Mouse (Mus musculus) T-cell, adult 2 months (primary cell): ENCODE data around the gene Stub1.
"Not testable (repeated sequence)": the region's sequence is repeated elsewhere in the genome, so short reads cannot be mapped to it uniquely, and the experiment has no call there.

ENCODE experiments used
- DNase-seq: peaks from one replicate; pipeline ENCODE4 v3.0.0; 2022; ENCODE audit warnings: low spot score

The Stub1 gene

DNA sequence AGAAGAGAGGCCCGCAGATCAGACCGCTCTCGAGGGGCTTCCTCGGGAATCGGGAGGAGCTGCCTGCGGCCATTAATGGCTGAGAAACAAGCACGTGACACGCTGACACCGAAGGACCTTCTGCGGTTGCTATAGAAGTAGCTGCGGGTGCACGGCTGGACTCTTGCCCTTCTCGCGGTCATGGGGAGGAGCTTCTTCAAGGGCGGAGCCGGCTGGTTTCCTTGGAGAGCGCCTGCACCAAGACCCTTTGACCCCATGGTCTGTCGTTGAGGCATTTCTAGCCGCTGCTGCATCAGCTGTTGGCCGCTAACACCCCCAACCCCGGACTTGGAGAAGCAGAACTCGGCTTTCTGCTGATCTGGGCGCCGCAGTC lies at the start of gene Stub1:
Stub1 (minus strand) TSS at position 114 of the 373 bp plus-strand sequence.
- DNase-seq = no peak

DNA sequence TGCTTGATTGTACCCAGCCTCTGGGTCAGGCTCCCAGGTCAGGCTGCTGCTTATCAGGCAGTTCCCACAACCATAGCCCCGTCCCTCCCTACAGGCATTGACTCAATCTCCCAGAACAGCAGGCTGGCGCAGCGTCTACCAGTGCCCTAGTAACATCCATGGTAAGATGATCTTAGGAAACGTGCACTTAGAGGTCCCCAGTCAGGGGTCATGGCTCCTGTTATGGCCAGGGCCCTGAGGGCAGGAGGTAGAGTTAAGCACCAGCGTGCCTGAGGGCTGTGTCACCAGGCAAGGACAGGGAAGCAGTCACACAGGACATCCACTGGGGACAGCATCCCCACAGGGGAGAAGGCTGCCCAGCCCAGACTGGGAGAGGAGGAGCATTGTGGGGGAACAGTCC lies 49.1 kb upstream of the Stub1 start:
- DNase-seq = no peak

DNA sequence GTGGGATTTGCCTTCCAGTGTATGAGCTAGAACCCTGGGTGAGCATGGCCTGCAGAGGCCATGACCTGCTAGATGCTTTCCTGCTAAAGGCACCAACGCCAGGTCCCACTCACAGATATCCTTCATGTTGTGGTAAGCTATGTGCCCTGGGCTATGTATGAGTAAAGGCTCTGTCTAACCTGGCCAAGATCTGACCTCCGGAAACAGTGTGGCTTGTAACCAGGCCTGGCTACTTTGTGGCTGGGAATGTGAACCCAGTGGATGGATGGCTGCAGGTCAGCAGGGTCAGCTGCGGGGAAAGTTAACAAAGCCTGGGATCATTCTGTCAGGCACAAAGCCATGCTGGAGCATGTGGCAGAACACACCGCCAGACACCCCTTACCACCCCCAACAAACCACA lies 48.5 kb upstream of the Stub1 start:
- no peak for DNase-seq

DNA sequence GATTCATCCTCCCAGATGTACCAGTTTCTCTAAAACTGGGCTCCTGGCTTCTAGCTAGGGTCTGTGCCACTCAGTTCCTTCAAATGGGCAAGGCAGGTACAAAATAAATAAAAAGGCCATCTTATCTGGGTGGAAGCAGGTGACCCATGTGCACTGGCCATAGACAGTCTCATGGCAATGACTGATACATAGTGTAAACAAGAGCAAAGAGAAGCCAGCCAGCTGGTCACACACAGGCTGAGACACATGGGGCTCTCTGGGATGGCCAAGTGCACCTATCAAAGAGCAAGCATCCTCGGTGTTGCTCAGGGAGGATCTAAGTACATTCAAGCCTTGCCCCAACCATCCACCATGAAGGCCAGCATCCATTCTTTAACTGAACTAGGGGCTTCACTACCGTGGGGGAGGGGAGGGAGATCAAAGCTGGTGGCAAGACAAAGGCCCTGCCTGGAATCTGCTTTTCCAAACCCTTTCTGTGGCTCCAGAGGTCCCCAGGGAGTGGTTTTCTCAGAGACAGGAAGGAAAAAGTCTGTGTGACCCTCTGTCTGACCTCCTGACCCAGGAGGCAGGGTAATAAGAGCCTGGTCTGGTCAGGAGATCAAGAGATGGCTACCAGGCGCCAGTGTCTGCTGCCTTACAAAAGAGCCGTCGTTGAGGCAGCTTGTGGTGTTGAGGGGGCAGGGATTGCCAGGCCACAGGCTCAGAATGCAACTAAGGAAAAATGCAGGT lies 47.9 kb upstream of the Stub1 start:
- DNase-seq = no peak

DNA sequence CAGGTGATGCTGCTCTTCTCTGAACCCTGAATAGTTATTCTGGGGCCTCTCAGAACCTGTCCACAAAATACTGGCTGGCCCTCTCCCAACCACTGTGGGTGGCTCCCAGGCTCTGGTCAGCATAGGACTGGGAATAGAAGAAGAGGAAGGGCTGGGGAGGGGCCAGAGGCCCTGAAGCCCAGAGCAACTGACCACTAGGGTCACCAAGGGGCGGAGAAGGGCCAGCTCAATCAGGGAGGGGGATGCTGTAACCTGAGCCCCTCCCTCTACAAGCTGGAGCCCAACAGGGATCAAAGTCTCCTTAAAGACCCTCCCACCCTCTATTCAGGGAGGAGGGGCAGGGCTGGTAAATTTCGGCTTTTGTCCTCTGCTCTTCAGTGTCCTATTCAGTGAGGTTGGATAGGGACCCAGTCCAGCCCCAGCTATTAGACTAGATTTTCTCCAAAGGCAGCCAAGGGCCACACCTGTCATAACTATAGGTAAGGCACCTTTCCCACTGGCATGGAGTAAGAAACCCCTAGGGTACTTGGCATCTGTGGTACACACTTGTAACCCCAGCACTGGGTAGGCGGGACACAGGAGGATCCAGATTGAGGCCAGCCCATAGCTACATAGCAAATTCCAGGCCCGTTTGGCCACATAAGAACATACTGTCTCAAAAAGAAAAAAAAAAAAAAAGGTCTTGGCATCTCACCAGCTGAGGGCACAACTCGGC lies 47.1 kb upstream of the Stub1 start, which contains the start of gene Wfikkn1:
Wfikkn1 (minus strand) TSS at position 663 of the 715 bp plus-strand sequence.
- DNase-seq = no peak

DNA sequence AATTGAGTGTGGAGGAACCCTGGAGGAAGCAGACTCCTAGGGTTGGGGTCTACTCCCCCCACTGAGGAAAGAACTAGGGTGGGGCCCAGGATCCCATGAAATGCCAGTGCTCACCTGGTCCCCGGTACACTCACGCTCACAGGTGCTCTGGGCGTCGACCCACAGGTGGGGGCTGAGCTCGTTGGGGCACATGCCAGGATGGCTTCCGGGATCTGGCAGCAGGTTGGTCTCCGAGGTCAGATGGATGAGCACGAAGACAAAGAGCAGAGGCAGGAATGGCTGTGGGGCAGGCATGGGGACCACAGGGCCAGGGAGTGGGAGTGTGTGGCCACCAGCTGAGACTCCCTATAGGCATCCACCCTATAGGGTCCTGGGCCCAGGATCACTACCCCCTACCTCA lies 46.5 kb upstream of the Stub1 start:
- DNase-seq = no peak

DNA sequence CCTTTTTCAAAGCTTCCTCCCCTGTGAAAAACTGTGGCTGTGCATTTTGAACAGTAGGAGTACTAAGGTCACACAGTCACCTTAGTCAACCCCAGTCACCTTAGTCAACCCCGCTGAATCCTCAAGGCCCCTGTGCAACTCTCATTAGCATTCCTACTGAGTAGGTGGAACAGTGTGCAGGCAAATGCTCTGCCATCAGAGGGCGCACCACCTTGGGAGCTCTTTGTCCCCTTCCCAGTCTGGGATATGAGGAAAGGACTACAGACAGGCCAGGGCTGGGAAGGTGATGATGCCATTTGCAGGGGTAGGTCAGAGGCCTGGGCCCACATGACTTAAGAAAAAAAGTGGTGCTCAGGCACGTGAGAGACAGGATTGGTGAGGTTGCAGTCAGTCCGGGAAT lies 46.1 kb upstream of the Stub1 start:
- no peak for DNase-seq

DNA sequence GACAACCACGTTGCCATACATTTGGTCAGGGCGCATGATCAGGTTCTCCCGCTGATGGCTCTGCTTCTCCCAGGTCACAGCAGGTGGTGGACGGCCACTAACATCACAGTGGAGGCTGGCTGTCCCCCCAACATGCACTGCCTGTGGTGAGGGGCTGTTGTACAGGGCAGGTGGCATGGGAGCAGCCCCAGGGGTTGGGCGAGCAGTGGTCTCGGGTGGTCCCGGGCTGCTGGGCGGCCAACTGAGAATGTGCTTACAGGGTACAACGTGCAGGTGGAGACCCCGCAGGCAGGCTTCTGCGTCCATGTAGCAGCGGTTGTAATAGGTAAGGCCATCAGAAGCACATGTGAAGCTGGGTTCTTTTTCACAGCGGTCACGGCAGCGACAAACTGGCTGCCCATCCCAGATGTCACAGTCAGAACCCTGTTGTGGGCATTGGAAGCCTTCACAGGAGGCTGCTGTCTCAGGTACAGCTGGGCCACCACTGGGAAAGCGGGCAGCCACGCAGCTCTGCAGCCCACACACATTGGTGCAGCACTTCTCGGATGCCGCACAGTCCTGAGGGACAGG lies 45.5 kb upstream of the Stub1 start:
- DNase-seq = no peak

DNA sequence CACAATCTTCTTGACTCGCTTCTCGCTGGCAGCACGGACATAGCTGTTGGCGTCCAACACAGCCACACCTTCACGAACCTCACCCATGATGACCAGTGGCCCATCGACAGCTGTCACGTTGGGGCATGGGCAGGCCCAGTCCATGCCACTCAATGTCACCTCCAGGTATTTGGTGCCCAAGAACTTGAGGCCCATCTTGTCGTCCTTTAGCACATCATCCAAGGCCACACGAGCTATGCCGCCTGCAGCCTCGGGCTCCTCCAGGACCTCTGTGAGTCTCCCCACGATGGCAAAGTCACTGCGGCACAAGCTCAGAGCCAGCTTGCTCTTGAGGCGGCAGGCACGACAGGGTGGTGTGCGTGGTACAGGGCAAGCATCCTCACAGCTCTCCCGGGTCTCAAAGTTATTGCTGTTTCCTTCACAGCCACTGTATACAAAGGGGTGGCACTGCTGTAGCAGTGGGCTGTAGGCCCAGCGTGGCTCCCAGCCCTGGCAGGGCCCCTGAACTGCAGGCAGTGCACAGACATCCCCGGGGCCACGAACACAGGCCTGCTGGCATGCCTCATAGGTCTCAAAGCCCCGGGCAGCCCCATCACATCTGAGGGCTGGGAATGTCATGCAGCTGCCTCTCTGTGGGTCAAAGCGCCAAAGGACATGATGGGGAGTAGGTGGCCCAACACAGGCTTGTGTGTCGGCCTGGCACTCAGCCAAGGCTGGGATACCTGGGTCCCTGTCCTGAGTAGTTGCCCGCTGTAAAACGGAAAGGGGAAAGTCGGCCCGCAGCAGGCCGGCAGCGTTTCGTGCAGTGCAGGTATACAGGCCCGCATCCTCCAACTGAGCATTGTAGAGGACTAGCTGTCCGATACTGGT lies 44.8 kb upstream of the Stub1 start:
- DNase-seq = no peak

DNA sequence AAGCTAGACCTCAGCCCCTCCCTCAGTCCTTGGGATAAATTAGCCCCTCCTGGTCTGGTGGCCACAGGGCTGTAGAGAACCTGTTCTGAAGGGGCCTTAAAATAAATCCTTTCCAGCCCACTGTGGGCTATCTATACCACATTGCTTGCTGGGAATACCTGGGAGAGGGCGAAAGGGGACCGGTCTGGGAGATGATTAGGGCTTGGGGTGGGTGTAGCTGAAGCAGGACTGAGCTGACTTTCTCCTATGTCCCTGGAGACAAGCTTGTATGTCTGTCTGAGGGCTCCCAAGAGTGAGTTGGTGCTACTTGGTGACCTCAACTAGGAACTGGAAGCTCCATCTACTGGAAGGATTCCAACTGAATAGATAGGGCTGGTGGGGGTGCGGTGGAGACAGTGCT lies 43.8 kb upstream of the Stub1 start:
- no peak for DNase-seq

DNA sequence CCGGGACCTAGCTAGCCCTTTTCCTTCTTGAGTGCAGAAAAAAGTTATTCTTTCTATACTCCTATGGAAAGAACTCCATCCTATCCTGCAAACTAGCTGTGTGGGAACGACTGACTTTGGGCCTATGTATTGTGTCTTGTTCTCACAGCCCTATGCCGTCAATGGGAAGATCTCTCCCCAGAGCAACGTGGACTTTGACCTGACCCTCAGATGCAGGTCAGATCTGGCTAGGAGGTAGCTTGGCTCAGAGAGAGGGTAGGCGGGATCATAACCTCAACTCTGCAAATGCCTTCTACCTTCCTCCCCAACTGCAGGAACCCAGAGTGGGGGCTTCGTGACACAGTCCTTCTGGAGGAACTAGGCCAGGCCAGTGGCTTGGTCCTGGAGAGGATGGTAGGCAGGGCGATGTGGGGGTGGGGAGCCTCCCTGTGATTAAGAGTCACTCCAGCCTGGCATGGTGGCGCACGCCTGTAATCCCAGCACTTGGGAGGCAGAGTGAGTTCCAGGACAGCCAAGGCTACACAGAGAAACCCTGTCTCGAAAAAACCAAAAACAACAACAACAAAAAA lies 43.2 kb upstream of the Stub1 start:
- no peak for DNase-seq

DNA sequence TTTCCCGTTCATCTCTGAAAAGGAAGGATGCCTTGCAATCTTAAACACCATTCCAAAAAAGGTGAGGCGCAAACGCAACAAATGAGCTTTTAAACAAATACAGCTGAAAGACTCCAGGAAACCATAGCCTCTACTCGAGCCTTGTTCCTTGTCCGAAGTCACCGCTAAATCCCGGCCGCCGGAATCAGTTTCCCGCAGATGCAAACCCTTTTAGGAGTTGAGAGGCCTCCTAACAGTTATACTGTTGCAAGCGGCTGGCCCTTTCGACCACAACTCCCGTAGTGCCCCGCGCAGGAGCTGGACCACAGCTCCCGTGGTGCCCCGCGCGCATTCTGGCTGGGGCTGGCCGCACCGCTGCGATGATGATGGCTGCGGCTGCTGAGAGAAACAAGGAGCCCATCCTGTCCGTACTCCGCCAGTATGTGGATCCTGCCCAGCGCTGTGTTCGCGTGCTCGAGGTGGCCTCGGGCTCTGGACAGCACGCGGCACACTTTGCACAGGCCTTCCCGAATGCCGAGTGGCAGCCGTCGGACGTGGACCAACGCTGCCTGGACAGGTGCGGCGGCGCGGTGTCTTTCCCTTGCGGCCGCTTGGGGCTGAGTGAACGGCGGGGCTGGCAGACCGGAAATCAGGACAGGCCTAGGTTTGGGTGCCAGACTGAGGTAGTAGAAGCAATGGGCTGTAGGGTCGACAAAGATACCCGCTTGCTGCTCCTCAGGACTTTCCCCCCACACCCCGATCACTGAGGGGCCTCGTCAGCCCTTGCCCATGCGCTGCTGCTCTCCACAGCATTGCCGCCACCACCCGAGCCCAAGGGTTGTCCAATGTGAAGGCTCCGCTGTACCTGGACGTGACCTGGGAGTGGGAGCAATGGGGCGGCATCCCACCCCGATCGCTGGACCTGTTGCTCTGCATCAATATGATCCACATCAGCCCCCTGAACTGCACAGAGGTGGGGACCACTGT lies 42.2 kb upstream of the Stub1 start:
- peak; percentile 84 for DNase-seq

DNA sequence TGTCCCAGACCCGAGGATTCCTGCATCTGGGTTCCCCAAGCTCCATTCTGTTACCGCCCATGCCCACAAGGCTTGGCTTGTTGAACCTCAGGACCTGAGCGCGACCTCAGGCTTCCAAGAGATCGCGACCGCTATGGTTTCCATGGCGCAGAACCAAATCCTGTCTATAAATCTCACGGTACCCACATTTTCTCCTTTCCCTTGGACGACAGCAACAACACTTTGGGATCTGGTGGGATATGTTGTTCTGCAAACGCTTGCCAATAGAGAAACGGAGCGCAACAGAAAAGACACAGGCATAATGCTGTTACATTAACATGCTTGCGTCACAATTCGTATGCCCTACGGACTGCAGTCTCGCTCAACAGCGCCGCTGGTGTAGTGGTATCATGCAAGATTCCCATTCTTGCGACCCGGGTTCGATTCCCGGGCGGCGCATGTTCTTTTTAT lies 41.5 kb upstream of the Stub1 start, which contains the start of gene Mettl26:
Mettl26 (plus strand) TSS at position 354 of the 450 bp plus-strand sequence.
- DNase-seq = peak; percentile 91

DNA sequence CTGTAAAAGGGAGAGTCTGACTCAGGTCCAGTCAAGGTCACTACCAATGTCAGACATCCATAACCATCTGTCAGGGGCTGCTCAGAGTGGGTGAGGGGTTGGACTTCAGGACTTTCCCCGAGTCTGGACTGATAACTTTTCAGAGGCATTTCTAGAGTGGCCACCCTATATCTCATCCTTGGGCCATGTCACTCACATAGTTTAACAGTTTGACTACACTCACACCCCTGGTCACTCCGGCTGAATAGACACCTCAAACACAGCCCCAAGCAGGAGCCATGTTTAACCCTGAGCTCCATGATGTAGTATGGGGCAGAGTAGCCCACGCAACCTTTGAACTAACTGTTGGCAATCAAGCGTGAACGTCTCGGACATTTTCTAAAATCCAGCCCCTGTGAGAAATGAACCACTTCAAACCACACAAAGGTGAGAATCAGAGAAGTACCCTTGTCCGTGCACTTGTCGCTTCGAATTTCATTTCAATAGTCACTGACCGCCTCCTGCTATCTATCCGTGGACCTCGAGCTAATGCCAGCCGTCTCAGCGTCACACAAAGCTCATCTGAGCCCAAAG lies 41.0 kb upstream of the Stub1 start:
- no peak for DNase-seq

DNA sequence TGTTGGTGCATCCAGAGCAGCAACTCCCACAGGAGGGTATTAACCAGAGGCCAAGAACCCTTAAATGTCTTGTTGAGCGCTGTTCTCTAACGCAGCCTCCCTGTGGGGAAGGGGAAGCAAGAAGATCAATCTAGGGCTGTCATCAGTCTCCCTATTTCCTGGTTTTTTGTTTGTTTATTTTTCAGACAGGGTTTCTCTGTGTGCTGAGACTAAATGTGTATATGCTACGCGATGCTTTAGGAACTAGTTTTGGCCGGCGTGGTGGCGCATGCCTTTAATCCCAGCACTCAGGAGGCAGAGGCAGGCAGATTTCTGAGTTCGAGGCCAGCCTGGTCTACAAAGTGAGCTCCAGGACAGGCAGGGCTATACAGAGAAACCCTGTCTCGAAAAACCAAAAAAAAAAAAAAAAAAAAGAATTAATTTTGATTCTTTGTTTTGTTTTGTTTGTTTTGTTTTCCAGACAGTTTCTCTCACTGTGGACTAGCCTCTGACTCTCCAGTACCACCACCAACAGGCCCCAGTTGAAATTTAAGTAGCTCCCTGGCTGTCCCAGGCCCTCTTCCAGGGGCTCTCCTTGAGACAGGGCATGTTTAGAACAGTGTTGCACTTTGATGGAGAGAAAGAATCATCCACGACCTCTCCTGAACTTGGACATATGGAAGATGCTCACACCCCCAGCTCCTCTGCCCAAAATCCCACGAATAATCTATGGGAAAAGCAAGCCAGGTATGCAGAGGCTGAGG lies 40.4 kb upstream of the Stub1 start:
- no peak for DNase-seq

DNA sequence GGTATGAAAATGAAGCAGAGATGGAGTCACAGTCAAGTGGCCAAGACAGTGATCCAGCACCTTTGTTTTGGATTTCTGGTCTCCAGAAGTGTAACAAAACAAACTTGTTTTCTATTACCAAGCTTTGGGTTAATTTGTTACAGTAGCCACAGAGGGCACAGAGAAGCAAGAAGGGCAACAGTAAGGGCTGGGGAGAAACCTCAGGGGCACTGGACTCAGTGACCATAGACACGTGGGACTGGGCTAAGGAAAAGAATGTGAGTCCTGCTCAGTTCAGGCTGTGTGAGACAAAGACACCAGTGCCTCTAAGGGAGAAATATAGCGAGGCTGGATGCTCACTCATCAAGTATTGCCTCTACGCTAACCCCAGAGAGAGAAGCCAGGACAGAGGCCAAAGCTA lies 39.5 kb upstream of the Stub1 start:
- DNase-seq = no peak

DNA sequence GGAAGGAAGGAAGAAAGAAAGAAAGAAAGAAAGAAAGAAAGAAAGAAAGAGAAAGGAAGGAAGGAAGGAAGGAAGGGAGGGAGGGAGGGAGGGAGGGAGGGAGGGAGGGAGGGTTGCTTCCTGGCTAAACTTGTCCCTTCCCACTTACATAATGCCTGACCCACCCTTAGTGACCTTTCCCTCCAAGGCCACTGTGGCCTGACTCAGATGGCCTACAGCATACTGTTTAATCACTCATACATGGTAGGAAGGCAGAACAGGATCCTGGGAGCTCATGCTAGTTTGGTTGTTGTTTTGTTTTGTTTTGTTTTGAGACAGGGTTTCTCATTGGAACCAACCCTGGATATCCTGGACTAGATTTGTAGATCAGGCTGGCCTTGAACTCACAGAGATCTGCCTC lies 38.4 kb upstream of the Stub1 start:
- DNase-seq = not testable (repeated sequence)

DNA sequence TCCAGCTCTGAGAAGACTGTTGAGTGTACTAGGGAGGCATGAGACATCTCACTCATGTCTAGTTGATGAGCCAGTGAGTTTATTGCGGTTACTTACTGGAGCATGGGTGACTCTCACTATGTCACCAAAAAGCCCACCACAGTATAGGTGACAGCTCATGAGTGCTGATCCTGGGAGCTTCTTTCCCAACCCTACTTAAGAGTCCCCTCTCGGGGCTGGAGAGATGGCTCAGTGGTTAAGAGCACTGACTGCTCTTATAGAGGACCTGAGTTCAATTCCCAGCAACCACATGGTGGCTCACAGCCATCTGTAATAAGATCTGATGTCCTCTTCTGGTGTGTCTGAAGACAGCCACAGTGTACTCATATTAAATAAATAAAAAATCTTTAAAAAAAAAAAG lies 36.8 kb upstream of the Stub1 start:
- no peak for DNase-seq

DNA sequence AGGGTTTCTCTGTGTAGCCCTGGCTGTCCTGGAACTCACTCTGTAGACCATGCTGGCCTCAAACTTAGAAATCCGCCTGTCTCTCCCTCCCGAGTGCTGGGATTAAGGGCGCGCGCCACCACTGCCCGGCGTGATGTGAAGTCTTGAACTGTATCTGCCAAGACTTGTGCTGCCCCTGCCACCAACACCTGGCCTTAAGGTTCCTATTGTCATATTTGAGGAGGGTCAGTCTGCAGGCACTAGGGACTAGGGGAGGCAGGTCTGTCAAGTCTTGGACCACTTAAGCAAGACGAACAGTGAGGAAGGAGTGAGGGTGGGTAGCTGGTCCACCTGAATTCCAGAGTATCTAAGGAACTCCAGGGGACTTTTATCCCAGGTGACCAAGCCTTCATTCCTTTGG lies 36.3 kb upstream of the Stub1 start:
- no peak for DNase-seq
